Mouse (Mus musculus): Measurements from ENCODE around the gene AI464131. TPM values are rescaled to one million over a fixed set of nuclear protein-coding genes. Genes with fewer than 3 reads are reported as not detected.

The AI464131 gene
- polyA plus RNA-seq, 1 experiment from 2014 or later = 10.1 TPM

DNA sequence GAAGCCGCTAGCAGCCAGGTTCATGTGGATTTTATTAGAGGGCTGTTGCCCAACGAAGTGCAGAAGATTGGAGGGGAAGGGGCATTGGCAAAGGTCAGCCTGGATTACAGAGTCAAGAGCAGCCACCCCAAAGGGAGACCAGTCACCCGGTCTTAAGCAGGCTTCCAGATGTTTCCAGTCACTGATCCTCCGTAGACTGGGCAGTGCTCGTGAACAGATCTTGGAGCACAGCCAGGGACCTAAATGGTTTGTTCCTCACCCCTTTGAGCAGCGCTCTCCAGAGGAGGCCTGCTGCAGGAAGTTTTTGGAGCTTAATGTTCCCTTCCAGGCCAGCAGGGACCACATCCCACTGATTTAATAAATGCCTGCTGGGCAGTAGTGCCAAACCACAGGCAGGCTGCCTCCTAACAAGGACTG is 21.3 kb downstream of the AI464131 start:
- no peak overlapping the region for H3K9ac ChIP-seq
- H3K27me3 ChIP-seq = no peaks in the 10 kb centered on the region
- peaks cover 20% of the 10 kb centered on the region; the same call in 1 of the 2 replicates for H3K36me3 ChIP-seq
- no peaks in the 10 kb centered on the region for H3K4me1 ChIP-seq
- 53% methylated on average over 6 of the region's 6 CpGs for WGBS
- no peak for ATAC-seq (ENCODE audit: low FRiP score)
- no peak overlapping the region for H3K4me2 ChIP-seq (replicated peaks)
- H3K27ac ChIP-seq = peak overlapping the region; percentile 23; the same call in 1 of the 2 replicates
- H3K4me3 ChIP-seq = no peak overlapping the region
- no peaks in the 10 kb centered on the region for H3K9me3 ChIP-seq (replicated peaks)

DNA sequence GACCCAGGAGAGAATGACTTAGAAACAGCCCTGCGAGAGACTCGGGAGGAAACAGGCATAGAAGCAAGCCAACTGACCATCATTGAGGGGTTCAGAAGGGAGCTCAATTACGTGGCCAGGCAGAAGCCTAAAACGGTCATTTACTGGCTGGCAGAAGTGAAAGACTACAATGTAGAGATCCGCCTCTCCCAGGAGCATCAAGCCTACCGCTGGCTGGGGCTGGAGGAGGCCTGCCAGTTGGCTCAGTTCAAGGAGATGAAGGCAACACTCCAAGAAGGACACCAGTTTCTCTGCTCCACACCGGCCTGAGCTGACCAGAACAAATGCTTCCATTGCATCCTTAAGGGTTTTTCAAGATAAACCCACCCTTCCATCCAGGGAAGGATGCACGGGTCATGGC is 22.6 kb downstream of the AI464131 start:
- WGBS = 83% methylated on average over 8 of the region's 8 CpGs
- Histone ChIP-seq H3K4me1 (no peaks in the 10 kb centered on the region), H3K4me3 (no peak overlapping the region), H3K36me3 (peaks cover 20% of the 10 kb centered on the region; the same call in 1 of the 2 replicates), H3K27ac (no peak overlapping the region), H3K4me2 (replicated peaks) (no peak overlapping the region), H3K9ac (no peak overlapping the region), H3K9me3 (replicated peaks) (no peaks in the 10 kb centered on the region), H3K27me3 (no peaks in the 10 kb centered on the region)
- no peak for ATAC-seq (ENCODE audit: low FRiP score)

DNA sequence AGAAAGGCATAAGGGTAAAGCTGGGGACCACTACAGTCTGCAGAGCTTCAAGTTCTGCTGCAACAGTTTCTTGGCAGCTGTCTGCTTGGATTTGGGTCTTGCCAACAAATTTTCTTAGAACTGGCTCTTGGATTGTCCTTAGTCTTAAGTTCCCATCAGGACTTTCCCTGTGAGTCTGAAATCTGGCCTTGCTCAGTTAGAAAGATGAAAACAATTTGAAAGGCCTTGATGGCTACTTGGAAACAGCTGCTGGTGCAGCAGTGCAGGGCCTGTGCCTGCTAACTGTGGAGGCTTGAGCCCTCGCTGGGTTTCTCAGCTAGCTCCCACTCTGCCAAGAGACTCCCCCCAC is 23.4 kb downstream of the AI464131 start:
- Histone ChIP-seq H3K36me3 (peaks cover 20% of the 10 kb centered on the region; the same call in 1 of the 2 replicates), H3K27ac (no peak overlapping the region), H3K4me3 (no peak overlapping the region), H3K27me3 (no peaks in the 10 kb centered on the region), H3K4me1 (no peaks in the 10 kb centered on the region), H3K9me3 (replicated peaks) (no peaks in the 10 kb centered on the region), H3K9ac (no peak overlapping the region), H3K4me2 (replicated peaks) (no peak overlapping the region)
- ATAC-seq (ENCODE audit: low FRiP score) = no peak
- WGBS = 96% methylated on average over 1 of the region's 1 CpGs

GRCm38 (mm10) chr4:41478751-41479455 is 24.0 kb downstream of the AI464131 start:
- H3K9ac ChIP-seq = no peak overlapping the region
- peaks cover 20% of the 10 kb centered on the region; the same call in 1 of the 2 replicates for H3K36me3 ChIP-seq
- H3K4me1 ChIP-seq = no peaks in the 10 kb centered on the region
- no peaks in the 10 kb centered on the region for H3K9me3 ChIP-seq (replicated peaks)
- ATAC-seq (ENCODE audit: low FRiP score) = no peak
- no peaks in the 10 kb centered on the region for H3K27me3 ChIP-seq
- no peak overlapping the region for H3K27ac ChIP-seq
- no peak overlapping the region for H3K4me3 ChIP-seq
- 63% methylated on average over 4 of the region's 4 CpGs for WGBS
- no peak overlapping the region for H3K4me2 ChIP-seq (replicated peaks)

DNA sequence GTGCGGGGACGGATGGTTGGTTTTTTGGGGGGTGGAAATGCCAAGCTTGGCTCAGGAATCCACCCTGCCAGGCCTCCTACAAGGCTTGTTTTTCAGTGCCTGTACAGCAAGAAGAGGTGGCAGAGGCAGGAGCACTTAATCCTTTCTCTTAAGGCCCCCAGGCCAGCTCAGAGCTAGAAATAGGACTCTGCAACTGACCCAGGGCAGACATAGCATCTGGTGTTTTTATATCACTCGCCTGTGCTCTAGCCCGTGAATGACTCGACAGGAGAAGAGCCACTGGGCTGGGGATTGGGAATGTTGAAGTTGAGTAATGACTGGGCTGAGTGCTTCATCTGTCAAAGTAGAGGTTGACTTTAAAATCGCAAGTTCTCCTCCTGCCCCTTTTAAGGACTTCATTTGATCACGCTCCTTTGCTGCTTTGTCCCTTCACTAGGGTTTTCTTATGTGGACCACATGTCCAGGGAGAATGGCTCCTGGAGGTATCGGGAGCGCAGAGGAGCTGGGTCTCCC is 25.2 kb downstream of the AI464131 start:
- Histone ChIP-seq H3K9me3 (replicated peaks) (no peaks in the 10 kb centered on the region), H3K9ac (no peak overlapping the region), H3K36me3 (peaks cover 20% of the 10 kb centered on the region; the same call in 1 of the 2 replicates), H3K27ac (no peak overlapping the region), H3K4me1 (no peaks in the 10 kb centered on the region), H3K4me2 (replicated peaks) (no peak overlapping the region), H3K4me3 (no peak overlapping the region), H3K27me3 (no peaks in the 10 kb centered on the region)
- ATAC-seq (ENCODE audit: low FRiP score) = no peak
- WGBS = 87% methylated on average over 9 of the region's 9 CpGs

DNA sequence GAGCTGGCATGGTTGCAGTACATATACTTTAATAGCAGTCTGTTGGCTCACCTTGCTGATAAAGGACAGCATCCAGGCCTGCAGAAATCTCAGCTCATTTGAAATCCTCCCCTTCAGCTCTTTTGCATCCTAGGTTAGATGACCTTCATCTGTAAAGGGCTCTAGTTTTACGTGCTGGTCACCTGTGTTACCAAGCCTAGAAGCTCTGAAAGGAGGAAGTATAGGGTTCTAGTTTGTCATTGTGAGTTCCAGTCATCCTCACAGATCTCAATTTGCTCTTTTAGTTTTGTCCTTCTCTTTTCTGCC is 31.5 kb downstream of the AI464131 start:
- H3K9me3 ChIP-seq (replicated peaks) = no peaks in the 10 kb centered on the region
- no peak overlapping the region for H3K4me3 ChIP-seq
- H3K27ac ChIP-seq = peak overlapping the region; percentile 72
- no peak overlapping the region for H3K4me2 ChIP-seq (replicated peaks)
- H3K4me1 ChIP-seq = peaks cover 29% of the 10 kb centered on the region
- H3K9ac ChIP-seq = no peak overlapping the region
- ATAC-seq (ENCODE audit: low FRiP score) = no peak
- no peaks in the 10 kb centered on the region for H3K27me3 ChIP-seq
- H3K36me3 ChIP-seq = no peaks in the 10 kb centered on the region
- 79% methylated on average over 1 of the region's 1 CpGs for WGBS

- H3K9ac ChIP-seq = no peak overlapping the region
- H3K4me3 ChIP-seq = no peak overlapping the region
- 24% methylated on average over 5 of the region's 5 CpGs for WGBS
These were observed 32.0 kb downstream of the AI464131 start for GRCm38 (mm10) chr4:41470684-41471383.

DNA sequence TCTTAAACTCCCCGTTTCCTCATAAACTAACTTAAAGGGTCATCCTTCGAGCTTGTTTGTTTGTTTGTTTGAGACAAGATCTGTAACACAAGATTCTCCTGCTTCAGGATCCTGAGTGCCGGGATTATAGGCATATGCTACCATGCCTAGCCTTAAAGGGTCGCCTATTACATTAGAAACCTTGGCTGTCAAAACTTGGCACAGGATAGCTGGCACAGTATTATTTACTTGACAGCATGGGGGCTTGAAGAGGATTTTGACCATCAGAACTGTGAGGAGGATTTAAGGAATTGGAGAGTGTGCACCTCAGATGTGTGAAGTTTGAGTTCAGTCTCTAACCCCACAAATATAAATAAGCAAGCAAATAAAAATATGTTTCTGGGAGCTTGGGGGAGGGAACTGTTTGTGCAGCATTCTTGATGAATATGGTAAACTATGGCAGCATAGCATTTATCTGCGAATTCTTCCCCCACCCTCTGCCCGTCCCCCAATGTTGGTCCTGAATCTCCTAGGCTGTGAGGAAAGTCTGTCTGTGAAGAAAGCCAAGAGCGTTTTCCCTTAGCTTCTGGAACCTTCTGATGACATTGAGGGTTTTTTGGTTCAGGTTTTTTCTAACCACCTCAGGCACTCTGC is 32.7 kb downstream of the AI464131 start:
- no peaks in the 10 kb centered on the region for H3K36me3 ChIP-seq
- H3K27me3 ChIP-seq = no peaks in the 10 kb centered on the region
- 49% methylated on average over 7 of the region's 7 CpGs for WGBS
- H3K4me2 ChIP-seq (replicated peaks) = no peak overlapping the region
- H3K27ac ChIP-seq = peak overlapping the region; percentile 72
- H3K9me3 ChIP-seq (replicated peaks) = no peaks in the 10 kb centered on the region
- H3K4me1 ChIP-seq = peaks cover 32% of the 10 kb centered on the region
- no peak overlapping the region for H3K4me3 ChIP-seq
- ATAC-seq (ENCODE audit: low FRiP score) = 0 out of 2 replicates have a peak, but pooled peaks have one; percentile 3
- no peak overlapping the region for H3K9ac ChIP-seq

More at GRCm38 (mm10) chr4:41470684-41471383, 32.0 kb downstream of the AI464131 start:
- peak; percentile 76 for ATAC-seq (ENCODE audit: low FRiP score)
- Histone ChIP-seq H3K9me3 (replicated peaks) (no peaks in the 10 kb centered on the region), H3K27ac (peak overlapping the region; percentile 72), H3K4me2 (replicated peaks) (no peak overlapping the region), H3K27me3 (no peaks in the 10 kb centered on the region), H3K4me1 (peaks cover 31% of the 10 kb centered on the region), H3K36me3 (no peaks in the 10 kb centered on the region)

DNA sequence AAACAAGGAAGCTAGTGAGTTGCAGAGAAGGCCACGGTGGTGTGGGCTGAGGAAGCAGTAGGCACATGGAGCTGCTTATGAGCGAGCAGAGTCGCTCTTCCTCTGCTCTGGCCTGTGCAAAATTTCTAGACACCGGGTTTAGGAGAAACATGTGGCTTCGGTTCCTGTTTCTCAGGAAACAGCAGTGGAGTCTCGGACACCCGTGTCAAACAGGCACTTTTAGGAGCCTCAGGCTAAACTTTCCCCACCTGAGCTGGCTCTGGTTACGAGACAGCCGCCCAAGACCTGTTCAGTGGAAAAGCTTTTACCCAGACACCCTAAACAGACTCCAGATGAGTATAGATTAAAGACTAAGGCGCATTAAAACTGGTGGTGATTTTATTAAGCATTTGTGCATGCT is 33.7 kb downstream of the AI464131 start:
- WGBS = 79% methylated on average over 10 of the region's 10 CpGs
- H3K9ac ChIP-seq = no peak overlapping the region
- H3K4me1 ChIP-seq = peaks cover 32% of the 10 kb centered on the region
- H3K4me2 ChIP-seq (replicated peaks) = no peak overlapping the region
- H3K36me3 ChIP-seq = no peaks in the 10 kb centered on the region
- ATAC-seq (ENCODE audit: low FRiP score) = no peak
- H3K27ac ChIP-seq = peak overlapping the region; percentile 32; the same call in 1 of the 2 replicates
- H3K9me3 ChIP-seq (replicated peaks) = no peaks in the 10 kb centered on the region
- H3K27me3 ChIP-seq = no peaks in the 10 kb centered on the region
- H3K4me3 ChIP-seq = no peak overlapping the region

DNA sequence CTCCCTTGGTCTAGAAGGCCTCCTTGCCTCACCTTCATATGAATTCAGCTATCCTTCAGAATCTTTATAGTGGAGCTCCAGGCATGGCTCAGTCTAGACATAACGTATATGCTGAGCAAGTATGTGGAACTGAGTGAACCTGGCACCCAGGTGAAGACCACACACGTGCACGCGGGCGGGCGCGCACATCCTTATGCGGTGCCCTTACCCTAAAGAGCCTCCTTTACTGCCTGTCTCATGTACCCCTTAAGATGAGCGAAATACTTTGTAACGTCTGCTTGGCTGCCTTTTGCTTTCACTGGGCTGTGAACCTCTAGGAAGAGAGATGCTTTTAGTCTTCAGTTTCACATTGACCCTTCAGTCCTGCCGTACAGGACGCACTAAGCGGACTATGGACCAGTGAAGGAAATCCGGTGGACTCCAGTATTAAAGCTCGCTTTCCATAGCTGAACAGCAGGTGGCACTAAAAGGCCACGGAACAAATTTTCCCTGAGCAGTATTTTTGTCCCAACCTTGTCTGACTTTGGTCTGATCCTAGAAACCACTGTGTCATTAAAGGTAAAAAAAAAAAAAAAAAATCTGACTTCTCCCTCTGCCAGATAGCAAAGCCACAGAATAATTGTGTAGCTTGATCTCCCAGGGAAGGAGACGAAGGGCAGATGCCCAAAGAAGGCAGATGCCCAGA is 34.3 kb downstream of the AI464131 start:
- H3K9ac ChIP-seq = no peak overlapping the region
- H3K36me3 ChIP-seq = no peaks in the 10 kb centered on the region
- 0 out of 2 replicates have a peak overlapping the region, but pooled peaks have one; percentile 32 for H3K27ac ChIP-seq
- no peaks in the 10 kb centered on the region for H3K27me3 ChIP-seq
- H3K4me3 ChIP-seq = no peak overlapping the region
- 60% methylated on average over 17 of the region's 17 CpGs for WGBS
- ATAC-seq (ENCODE audit: low FRiP score) = no peak
- no peak overlapping the region for H3K4me2 ChIP-seq (replicated peaks)
- H3K4me1 ChIP-seq = peaks cover 37% of the 10 kb centered on the region
- no peaks in the 10 kb centered on the region for H3K9me3 ChIP-seq (replicated peaks)

- H3K9me3 ChIP-seq (replicated peaks) = no peaks in the 10 kb centered on the region
- H3K9ac ChIP-seq = peak overlapping the region; percentile 71
- H3K36me3 ChIP-seq = no peaks in the 10 kb centered on the region
- H3K4me3 ChIP-seq = peak overlapping the region; percentile 76
- peaks cover 24% of the 10 kb centered on the region for H3K4me1 ChIP-seq
- peak overlapping the region; percentile 59 for H3K4me2 ChIP-seq (replicated peaks)
- no peak; the same call in 1 of the 2 replicates for ATAC-seq (ENCODE audit: low FRiP score)
- 3% methylated on average over 17 of the region's 17 CpGs for WGBS
- no peaks in the 10 kb centered on the region for H3K27me3 ChIP-seq
- H3K27ac ChIP-seq = peak overlapping the region; percentile 52
These were observed 37.6 kb downstream of the AI464131 start for GRCm38 (mm10) chr4:41465287-41465665.

All from hindbrain, embryonic 12.5 days (tissue).